Mouse (Mus musculus): ENCODE results near the gene C1qtnf12.

DNA sequence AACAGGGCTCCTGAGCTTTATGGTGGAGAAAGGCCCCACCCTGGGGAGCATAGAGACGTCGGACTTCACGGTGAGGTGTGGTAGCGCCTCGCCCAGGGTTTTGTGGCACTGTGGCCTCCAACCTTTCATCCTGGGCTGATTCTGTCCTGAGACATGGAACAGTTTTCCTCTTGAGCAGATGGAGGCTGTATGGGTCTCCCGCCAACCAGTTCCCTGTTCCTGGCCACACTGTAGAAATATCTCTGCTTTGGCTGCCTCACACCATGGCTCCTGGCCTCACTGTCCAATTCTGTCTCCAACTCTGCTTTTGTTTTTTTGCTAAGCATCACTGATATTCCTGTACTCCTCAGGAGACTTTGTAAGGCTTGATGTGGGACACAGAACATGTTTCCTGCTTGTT, 6.6 kb upstream of the C1qtnf12 start:
- TF ChIP-seq CTCF (IDR thresholded peaks at IDR 0.05; ENCODE audit: low read depth, low read length) (no peak), POLR2A (IDR thresholded peaks at IDR 0.05; ENCODE audit: insufficient read depth, low read length) (no peak), EP300 (IDR thresholded peaks at IDR 0.05; ENCODE audit: insufficient read depth, low read depth, low read length) (no peak)
